23 mouse cellular contexts compared by ENCODE assay signal in genomic region chr9:119263067-119263466, GRCm38 (mm10). TPM values are rescaled to one million over a fixed set of nuclear protein-coding genes. Genes with fewer than 3 reads are reported as not detected.
A peak's percentile ranks its signal among the peaks of the same experiment; 100 is the strongest.
DNase-seq lines count a peak whose midpoint lies in the region; TF ChIP-seq lines count a peak whose summit lies in the region.
"Had no signal": no experiment of that assay in that cellular context is flagged by ENCODE, and none has a peak within 500 bp of the region (broad histone marks: within the 10 kb centered on the region; RNA-seq: fewer than 3 reads in every experiment).

No protein-coding gene starts in this region.

- peak; percentile 23 for DNase-seq in heart, adult 11 months
- DNase-seq in heart, adult 9 months (ENCODE audit: low spot score in 2 of 2) = no peak
- peak; percentile 47 for DNase-seq in A20 (ENCODE audit: low read depth, low spot score)
- DNase-seq in MN1 (ENCODE audit: low spot score) = no peak
- DNase-seq: adrenal gland, adult 2 months; adrenal gland, postnatal 10 days; adrenal gland, postnatal 25 days; cerebellum, adult 11-12 months; cerebellum, adult 2 months; cerebellum, adult 9-10 months; cerebellum, postnatal 10 days; cerebellum, postnatal 25 days; forebrain, postnatal 0 days had no signal

- H3K4me3 ChIP-seq in bone marrow macrophage, adult 2 months (ENCODE audit: insufficient read depth, low read length) = no peak overlapping the region
- H3K4me3 ChIP-seq: embryonic facial prominence, embryonic 10.5 days; embryonic facial prominence, embryonic 12.5 days; forebrain, embryonic 13.5 days; forebrain, embryonic 15.5 days had no signal

- TF ChIP-seq POLR2A in bone marrow macrophage, adult 2 months (IDR thresholded peaks at IDR 0.05; ENCODE audit: borderline replicate concordance, low read depth, low read length) = no peak

- no peak for TF ChIP-seq CTCF in bone marrow macrophage, adult 2 months (IDR thresholded peaks at IDR 0.05; ENCODE audit: low read depth, low read length)

- peaks cover 32% of the 10 kb centered on the region for H3K4me1 ChIP-seq in bone marrow macrophage, adult 2 months (ENCODE audit: control insufficient read depth, insufficient read depth, low read length)
- H3K4me1 ChIP-seq: embryonic facial prominence, embryonic 10.5 days; embryonic facial prominence, embryonic 12.5 days; forebrain, embryonic 13.5 days; forebrain, embryonic 15.5 days had no signal

- 0 out of 2 replicates have a peak overlapping the region, but pooled peaks have one; percentile 7 for H3K27ac ChIP-seq in bone marrow macrophage, adult 2 months (ENCODE audit: insufficient read depth, low read depth, low read length)
- H3K27ac ChIP-seq: embryonic facial prominence, embryonic 10.5 days; embryonic facial prominence, embryonic 12.5 days; forebrain, embryonic 13.5 days; forebrain, embryonic 15.5 days had no signal

RNA-seq across cellular contexts. Expression of gene Slc22a13, which starts 54.2 kb away (rescaled TPM):
- polyA plus RNA-seq in bone marrow macrophage, adult 2 months (2012; ENCODE audit: insufficient read depth, insufficient read length, missing spikeins) = not detected in 2 replicates
- polyA plus RNA-seq: adrenal gland, adult 2 months; C2C12; cerebellum, adult 2 months; cortical plate, adult 2 months; embryonic facial prominence, embryonic 10.5 days; embryonic facial prominence, embryonic 12.5 days; embryonic facial prominence, embryonic 14.5 days; forebrain, embryonic 11.5 days; forebrain, embryonic 13.5 days; forebrain, postnatal 0 days; G1E had no signal

RNA-seq across cellular contexts. Expression of gene Oxsr1, which starts 59.2 kb away (rescaled TPM):
- 27.8 and 29.2 TPM in 2 replicates for polyA plus RNA-seq in bone marrow macrophage, adult 2 months (2012; ENCODE audit: insufficient read depth, insufficient read length, missing spikeins)

Comparison
In these comparisons a context has a peak if more than half of its experiments do, and no peak if none do; other contexts are left out.
1. DNase-seq: peak in heart, adult 11 months (single experiment) and A20 (single experiment); none in heart, adult 9 months (0 of 2) and MN1 (single experiment).